Mouse (Mus musculus) spleen, postnatal 10 days (tissue): ENCODE measurements around the gene Elf4.
"Not testable (repeated sequence)": the region's sequence is repeated elsewhere in the genome, so short reads cannot be mapped to it uniquely, and the experiment has no call there.

ENCODE experiments used
- DNase-seq, 2 experiments: peaks; one replicate each; pipeline ENCODE4 v3.0.0; 2021 to 2022; ENCODE audit warnings: low spot score in 2 of 2

The Elf4 gene

DNA sequence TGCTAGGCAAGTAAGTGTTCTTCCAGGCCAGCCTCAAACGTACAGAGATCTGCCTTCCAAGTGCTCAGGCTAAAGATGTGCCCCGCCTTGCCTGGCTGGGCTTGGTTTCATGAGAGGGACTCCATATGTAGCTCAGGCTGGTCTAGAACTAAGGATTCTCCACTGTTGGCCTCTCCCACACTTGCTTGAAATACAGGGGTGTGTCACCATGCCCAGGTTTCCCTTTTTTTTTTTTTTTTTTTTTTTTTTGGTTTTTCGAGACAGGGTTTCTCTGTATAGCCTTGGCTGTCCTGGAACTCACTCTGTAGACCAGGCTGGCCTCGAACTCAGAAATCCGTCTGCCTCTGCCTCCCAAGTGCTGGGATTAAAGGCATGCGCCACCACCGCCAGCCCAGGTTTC, 26.9 kb downstream of the Elf4 start:
- not testable (repeated sequence) for DNase-seq

DNA sequence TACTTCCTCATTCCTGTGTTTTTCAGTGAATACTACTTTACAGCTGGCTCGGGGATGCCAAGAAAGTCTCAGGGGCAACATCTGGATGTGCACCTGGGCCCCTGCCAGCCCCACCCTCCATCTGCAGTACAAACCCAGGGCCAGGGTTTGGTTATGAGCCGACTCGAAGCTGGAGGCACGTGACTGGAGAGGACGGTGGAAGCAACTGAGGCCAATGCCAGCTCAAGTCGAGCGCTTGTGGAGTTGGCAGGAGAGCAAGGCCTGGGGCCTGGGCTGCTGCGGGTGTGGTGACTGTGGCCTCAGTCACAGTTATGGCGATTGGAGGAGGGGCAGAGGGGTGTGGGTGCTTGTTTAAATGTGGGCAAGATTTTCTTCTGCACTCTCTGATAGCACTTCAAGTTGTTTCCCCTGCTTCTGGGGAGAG, 27.4 kb downstream of the Elf4 start:
- peak in 1 of 2 experiments; percentile 28 for DNase-seq

DNA sequence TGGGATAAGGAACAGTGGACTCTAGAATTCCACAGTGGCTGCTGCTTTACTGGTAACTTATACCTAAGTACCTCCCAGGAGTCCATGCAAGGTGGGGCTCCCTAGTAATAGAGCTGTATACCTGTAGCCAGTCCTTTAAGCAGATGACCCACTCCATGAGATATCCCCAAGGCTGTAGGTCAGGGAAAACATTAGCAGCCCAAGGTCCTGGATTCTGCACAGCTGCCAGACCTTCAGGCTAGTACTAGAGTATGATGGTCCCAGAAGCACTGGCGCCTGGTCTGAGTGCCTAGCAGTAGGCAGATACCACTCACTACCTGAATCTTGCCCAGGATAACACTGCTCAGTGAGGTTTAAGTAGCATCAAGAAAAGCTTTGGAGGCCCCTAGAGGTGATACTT, 28.7 kb downstream of the Elf4 start:
- DNase-seq: no peak

DNA sequence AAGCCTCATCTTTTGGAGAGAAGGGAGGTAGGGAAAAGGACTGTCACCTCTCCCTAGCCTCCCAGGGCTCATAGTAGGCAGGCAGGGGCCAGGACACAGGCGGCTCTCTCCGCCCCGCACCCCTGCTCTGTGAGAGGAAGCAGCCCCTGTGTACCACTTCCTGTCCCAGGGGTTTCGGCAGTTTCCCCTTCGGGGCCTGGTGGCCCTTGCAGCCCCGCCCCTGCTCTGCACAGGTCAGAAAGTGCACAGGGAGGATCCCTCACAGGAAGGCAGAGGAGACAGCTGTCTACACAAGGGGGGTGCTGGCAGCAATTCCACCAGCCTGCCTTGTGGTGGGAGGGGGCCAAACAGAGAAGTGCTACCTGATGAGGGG, 29.4 kb downstream of the Elf4 start:
- peak; percentile 37 to 82 for DNase-seq

DNA sequence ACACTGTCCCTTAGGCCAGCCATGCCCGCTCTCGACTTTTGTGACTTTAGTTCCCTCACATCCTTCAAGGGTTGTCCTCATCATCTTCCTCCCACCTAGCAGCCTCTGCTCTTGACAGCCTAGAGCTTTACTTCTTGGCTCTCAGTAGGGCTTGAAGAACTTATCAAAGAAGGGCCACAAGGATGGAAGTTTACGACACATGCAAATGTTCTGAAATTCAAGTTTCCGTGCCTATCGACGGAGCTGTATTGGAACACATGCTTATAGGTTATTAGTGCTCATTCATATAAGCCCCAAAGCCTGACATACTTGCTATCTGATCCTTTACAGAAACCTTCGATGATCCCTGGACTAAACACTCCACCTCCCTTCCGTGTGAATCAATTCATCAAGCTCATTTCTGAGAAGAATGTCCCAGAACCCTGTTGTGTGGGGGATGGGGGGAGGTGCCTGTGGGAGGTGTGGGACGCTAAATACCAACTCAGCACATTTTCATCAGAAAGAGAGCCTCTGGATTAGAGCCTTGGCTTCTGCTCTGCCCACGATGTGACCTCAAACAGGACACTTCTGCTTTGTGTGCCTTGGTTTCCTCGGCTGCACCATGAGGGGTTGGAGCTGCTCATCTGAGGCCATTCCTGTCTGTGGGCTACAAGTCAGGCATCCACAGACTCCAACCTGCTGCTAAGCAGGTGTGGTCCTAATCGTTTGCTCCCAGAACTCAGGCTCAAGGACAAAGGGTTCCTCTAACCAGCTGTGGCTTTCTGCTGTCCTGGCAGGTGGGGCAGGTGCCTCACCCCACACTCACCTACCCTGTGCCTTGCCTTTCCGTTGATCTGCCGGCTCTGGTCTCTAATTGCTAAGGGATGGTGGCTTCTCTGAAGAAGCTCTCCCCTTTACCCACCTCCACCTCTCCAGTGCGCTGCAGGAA, 30.1 kb downstream of the Elf4 start:
- peak in 1 of 2 experiments; percentile 15 for DNase-seq

DNA sequence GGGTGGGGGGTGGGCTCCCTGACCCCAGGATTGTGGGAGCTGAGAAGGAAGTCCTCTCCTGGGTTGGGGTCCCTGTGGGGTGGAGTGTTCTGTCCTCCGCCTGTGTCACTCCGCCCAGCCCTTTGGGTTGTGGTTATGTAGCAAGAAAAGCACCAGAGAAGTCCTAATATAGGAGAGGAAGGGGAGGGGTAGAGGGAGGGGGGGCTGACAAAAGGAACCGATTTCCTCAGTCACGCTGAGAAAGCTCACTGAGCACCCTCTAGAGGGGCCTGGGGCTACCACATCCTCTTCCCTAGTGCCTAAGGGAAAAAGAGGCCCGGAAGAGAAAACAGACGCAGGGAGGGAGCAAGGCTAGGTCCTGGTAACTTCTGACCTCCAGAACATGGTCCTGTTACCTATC, 33.4 kb downstream of the Elf4 start:
- DNase-seq: peak in 1 of 2 experiments; percentile 38

DNA sequence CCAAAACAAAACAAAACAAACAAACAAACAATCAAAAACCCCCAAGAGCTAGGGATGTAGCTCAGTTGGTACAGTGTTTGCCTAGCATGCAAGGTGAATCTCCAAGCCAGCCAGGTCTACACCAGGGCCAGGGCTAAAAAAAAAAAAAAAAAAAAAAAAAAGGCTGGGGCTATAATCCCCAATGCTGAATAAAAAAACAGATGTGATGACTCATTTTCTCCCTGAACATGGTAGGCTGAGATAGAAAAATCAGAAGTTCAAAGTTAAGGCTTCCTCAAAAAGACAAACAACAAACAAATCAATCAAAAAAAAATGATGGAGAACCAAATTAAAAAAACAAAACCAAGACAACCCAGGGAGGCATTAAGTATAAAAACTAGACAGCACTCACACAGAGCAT, 33.8 kb downstream of the Elf4 start:
- DNase-seq: no peak

DNA sequence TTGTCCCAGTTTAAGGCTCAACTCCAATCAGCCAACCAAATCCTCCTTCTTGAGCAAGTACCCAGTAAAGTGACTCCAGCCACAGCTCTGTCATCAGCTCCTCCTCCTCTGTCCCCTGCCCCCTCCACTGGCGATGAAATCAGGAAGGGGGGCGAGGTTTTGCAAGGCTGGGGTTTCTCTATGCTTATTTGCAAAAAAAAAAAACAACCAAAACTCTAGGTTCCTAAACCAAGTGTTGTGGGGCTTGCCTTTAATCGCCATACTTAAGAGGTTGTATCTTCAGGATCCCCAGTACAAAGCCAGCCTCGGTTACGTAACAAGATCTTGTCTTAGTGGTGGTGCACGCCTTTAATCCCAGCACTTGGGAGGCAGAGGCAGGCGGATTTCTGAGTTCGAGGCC, 34.3 kb downstream of the Elf4 start:
- no peak for DNase-seq

DNA sequence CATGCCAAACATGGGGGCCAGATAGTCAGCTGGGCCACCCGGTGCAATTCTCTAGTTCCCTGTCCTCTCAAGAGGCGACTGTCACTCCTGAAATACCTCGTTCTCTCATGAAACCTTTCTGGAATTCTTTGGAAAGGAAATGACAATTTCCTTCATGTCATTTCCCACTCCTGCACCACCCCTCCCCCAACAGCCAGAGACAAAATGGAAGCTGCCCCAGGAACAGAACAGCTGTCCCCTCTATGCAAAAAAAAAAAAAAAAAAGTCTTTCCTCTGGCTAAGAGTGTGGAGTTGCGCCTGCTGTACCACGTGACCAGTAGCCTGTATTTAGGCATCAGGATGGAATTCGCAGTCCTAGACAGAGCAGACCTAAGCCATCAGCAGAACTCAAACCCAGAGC, 34.7 kb downstream of the Elf4 start:
- no peak for DNase-seq

DNA sequence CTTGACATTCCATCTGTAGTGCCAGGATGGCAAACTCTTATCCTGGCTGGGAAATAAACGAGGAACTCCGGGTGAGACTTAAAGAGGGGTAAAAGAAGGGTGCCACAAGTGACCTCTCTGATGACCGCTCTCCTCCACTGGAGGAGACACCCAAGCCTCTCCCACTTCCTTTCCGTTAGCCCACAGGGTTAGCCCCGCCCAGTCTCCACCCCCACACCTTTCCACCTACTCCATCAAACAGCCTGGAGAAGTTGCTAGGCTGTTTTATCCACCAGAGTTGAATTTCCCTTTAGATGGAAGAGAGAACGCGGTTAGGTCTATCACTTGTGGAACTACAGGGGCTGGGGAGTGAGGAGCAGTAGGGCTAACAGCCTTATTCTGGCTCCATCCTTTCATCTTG, 37.7 kb downstream of the Elf4 start:
- peak; percentile 20 to 53 for DNase-seq

DNA sequence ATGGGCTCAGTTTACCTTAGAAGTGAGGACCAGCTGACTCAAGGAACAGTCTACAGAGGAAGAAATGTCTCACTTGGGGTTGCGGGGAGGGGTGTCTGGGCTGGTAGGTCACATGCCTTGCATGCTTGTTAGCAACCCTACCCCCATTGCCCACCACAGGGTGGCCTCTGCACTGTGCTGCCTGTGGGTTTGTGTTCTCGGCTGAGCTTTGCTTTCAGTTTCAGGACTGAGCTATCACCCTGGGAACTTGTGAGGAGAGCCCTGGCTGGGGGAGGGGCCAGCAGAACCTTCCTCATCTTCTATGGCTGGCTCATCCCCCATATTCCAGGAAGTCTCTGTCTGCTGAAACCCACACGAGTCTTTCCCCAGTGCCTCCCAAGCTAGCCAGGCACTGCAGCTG, 38.3 kb downstream of the Elf4 start:
- DNase-seq: peak; percentile 18 to 60

DNA sequence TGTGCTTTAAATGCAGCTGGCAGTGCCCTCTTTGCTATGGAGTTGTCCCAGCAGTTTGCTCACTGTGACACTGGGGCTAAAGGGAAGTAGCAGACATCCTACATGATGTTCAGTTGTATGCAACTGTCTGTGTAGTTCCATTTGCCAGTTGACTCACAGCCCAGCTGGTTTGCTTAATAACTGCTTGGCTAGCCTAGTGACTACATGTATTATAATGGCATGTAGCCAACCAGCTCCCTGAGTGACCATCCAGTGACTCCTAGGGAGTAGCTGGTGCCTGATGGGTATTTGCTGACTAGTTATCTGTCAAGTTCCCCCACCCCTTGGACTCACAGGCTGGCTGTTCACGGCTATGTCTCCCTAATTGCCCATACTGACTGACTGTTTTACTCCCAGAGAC, 39.3 kb downstream of the Elf4 start:
- DNase-seq: no peak

DNA sequence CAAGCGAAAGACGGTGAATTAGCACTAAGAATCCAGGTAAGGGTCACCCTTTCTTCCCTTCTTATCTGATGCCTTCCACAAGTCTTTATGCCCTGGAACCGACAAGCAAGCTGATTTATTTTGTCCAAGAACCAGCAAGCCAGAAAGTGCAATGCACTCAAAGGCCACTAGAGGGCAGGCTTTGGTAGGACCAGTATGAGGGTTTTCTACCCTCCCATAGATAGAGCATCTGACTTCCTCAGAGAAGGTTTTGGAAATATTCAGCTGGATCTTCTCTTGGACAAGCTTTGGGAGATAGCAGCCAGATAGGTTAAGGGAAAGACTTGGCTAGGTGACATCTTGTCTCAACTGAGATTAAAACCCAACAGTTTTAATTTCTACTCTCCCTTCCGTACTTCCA, 39.9 kb downstream of the Elf4 start:
- peak; percentile 51 to 78 for DNase-seq

DNA sequence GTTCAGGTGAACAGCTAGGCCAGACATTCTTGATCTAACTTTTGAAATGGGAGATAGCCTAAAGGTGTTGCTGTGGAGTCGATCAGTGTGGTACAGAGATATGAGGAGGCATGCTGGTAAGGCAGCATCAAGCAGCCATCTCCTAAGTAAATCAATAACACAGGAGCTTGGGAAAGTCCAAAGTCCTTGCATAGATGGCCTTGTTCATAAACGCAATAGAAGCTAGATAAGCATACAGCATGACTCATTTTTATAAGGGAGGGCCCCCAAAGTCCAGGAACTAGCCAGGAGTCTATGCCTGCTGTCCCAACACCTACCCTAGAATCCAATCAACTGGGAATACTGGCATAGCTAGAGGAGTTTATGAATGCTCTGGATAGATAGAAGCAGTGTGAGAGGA, 44.5 kb downstream of the Elf4 start:
- DNase-seq: no peak

DNA sequence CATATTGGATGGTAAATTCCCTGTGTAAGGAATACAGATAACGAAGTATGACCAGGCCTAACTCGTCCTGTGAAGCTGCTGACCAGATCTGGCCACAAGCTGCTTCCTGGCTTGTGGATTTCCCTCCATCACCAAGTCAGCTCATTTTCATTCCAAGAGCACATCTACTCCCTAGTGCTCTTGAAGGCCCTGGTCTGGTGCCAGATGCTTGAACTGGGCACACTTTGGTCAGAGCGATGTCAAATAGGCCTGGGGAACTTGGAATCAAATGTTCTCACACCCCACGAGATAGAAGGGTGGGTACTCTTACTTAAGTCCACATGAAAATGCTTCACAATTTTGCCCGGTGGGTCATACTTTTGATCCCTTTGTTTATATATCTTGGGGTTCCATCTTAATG, 48.6 kb downstream of the Elf4 start:
- no peak for DNase-seq

DNA sequence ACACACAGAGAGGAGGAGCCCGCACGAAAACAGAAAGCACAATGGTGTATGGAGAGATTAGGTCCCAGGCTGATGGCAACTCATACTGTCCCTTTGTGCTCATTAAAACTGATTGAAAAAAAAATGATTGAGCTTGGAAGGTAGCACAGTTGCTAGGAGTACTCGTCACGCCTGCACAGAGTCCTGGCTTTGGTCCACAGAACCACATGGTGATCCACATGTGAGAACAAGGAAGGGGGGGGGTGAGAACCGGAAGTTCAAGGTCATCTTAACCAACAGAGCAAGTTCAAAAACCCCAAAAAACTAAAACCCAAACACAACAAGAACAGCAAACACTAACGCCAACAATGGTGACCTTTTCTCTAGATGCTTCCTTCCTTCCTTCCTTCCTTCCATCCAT, 50.3 kb downstream of the Elf4 start:
- DNase-seq: no peak

DNA sequence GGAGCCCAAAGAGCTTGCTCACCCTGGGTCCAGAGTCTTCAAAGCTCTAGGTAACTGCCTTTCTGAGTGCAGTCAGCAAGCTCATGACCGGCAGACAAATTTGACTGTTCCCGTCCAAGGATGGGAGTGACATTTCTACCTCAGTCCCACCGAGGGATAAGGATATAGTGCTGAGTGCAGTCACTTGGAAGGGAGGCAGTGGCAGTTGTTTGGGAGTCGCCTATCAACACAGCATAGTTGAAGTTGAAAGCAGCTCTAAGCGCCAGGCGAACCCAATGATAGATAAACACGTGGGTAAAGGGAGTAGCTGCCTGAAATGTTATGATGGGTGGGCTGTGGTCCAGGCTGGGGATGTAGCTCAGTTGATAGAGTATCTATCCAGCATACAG, 52.5 kb downstream of the Elf4 start:
- DNase-seq: no peak

DNA sequence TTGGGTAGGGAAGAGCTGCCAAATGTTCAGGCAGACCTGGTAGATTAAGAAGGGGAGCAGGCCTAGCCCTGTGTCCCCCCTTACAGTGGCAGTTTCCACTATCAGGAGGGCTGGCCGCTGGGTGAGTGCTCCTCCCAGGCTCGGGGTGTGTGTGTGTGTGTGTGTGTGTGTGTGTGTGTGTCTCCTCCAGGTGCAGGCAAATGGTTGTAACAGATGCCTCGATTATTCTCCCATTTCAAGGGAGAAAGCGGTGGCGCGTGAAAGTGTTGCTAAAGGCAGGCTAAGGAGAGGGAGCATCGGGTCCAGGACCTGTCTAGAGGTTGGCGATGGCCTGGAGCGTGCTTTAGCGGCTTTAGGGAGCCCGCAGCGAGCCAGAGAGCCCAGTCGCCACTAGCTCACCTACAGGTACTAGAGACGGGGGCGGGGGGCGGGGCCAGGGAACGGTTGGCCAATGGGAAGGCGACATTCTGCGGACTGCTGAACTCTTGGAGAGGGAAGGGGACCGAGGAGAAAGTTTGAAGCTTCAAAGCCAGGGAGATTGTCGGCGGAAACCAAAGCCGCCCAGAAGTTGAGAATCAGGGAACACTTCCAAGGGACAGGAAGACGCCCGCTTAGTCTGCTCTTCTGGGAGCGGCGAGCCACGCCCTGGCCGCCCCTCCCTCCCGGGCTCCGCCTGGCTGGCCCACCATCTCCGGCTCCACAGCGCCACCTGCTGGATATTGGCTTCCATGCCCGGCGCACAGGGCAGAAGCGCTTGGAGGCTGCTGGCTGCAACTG, 53.1 kb downstream of the Elf4 start:
- peak; percentile 91 to 92 for DNase-seq

DNA sequence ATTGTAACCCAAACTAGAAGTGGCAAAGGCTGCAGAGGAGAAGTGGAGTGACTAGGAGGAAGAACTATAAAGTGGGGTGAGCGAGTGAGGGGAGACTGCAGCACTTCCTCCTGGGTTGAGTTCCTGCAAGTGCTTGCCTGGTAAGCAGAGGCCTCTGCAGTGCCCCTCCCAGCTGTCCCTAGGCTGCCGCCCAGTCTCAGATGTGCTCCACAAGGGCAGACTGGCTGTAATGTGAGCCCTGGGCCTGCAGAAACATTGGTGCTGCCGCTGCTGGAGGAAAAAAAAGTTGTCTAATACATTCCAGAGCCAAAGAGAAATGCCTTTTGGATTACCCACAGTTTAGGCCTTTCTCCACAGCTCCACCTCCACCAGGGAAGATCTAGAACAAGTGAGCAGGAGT, 57.8 kb downstream of the Elf4 start:
- DNase-seq: no peak

DNA sequence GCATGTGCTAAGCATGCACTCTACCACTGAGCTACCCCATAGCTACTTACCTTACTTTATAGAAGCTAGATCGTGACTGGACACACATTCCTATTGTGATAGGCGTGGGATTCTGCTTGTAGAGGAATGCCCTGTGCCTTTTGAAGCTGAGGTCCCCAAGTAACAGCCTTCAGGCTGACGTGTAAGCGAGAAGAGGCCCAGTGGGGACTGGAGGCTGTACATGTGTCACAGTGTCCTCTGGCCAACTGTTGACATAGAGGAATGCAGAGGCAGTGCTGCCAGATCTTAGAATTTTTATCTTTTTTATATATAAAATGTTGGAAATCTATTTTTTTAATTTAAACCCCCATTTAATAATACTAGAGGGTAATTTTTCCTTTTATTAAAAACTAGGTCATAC, 62.9 kb downstream of the Elf4 start:
- DNase-seq: no peak

DNA sequence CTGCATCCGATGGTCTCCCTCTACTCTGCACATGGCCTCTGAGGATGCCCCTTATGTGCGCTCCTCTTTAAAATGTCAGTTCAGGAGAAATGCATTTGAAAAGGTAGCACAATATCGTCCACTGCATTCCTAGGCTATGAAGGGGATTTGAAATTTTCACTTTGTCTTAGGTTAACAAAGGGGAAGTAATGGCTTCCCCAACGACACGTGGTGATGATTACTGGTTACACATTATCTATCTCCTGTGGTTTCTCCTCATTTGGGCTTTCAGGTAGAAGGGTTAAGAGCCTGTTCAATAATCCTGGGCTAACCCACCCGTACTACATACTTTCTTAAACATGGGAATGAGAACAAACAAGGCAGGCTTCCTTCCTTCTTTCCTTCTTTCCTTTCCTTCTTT, 73.6 kb downstream of the Elf4 start:
- no peak for DNase-seq

DNA sequence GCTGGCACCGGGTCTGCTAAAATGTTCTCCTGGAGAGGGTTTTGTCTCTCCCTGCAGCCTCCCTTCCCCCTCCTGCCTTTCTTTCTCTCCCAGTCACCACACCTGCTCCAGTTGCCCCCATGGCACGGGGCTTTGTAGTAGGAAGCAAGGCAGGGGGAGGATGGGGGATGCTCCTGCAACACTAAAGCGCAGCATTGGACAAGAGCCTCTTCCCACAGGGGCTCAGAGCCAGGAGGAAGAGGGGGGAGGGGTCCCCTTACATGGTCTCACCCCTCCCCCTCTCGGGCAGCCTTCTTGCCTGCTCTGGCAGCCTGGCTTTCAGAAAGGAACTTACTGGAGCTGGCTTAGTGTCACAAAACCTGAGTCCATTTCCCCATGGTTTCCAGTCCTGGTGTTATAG, 77.0 kb downstream of the Elf4 start:
- no peak for DNase-seq

DNA sequence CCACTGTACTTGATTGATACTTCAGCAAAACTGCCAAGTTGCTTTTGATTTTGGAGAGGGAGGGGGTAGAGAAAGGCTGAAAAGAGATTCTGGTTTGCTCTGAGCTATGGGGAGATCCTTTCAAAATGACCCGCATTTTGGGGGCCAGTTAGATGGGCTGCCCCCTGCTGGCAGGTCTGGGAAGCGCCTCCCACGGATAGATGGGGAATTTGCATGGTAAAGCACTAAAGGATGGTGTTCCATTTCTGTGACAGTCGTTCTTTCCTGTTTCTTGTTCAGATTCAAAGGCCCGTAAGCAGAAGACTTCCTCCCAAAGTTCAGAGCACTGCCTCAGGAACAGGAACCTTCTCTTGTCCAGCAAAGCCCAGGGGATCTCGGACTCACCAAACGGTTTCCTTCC, 79.3 kb downstream of the Elf4 start:
- DNase-seq: peak; percentile 53 to 76
